Mouse (Mus musculus) CH12.LX (cell line): ENCODE data around the gene Agap3. TPM values are rescaled to one million over a fixed set of nuclear protein-coding genes. Genes with fewer than 3 reads are reported as not detected.

Experiments used
- DNase-seq: peaks from one replicate; pipeline ENCODE4 v3.0.0-alpha.2; 2013; ENCODE audit errors: extremely low read depth
- H3K27ac ChIP-seq: 2 replicates; pipeline ENCODE4 v1.5.1; 2012; ENCODE audit warnings: low read depth, mild to moderate bottlenecking, control low read depth, moderate library complexity; ENCODE audit not compliant: insufficient read depth
- H3K27me3 ChIP-seq: replicated peaks from 2 replicates; pipeline ENCODE3; 2012; ENCODE audit warnings: inconsistent platforms
- H3K36me3 ChIP-seq, 2 experiments: replicated peaks in 1 of 2; 2 replicates each; pipeline versions ENCODE3 to v1.6.1; 2012; ENCODE audit warnings: inconsistent platforms in 1 of 2, low read length in 1 of 2, mild to moderate bottlenecking in 1 of 2, mixed read lengths in 1 of 2, moderate library complexity in 1 of 2; ENCODE audit not compliant: control insufficient read depth in 1 of 2, insufficient read depth in 1 of 2
- H3K4me1 ChIP-seq, 2 experiments: 2 replicates each; pipeline ENCODE4 v1.6.1; 2012; ENCODE audit warnings: inconsistent platforms in 1 of 2, moderate library complexity in 1 of 2; ENCODE audit not compliant: insufficient read depth in 2 of 2, control insufficient read depth in 1 of 2
- H3K4me2 ChIP-seq: 2 replicates; pipeline ENCODE4 v1.6.1; 2012; ENCODE audit warnings: low read depth, mild to moderate bottlenecking, control low read depth; ENCODE audit not compliant: poor library complexity, insufficient read depth, severe bottlenecking
- H3K4me3 ChIP-seq, 3 experiments: fragments of 150-350 bp in 1 of 3; sonication (generic) in 1 of 3; replicated peaks in 1 of 3; 2 replicates each; pipeline versions ENCODE3 to v1.5.1; 2011 to 2012; ENCODE audit warnings: low read depth in 2 of 3, low read length in 2 of 3, mild to moderate bottlenecking in 2 of 3, moderate library complexity in 2 of 3, control low read depth in 1 of 3, improper control_type of control experiment in 1 of 3, inconsistent platforms in 1 of 3, mixed read lengths in 1 of 3; ENCODE audit not compliant: poor library complexity in 1 of 3
- H3K79me2 ChIP-seq: replicated peaks from 2 replicates; pipeline ENCODE4 v1.6.1; 2012; ENCODE audit warnings: mild to moderate bottlenecking, moderate library complexity; ENCODE audit not compliant: control insufficient read depth, poor library complexity, insufficient read depth, severe bottlenecking; ENCODE audit errors: extremely low read depth
- H3K9ac ChIP-seq: 2 replicates; pipeline ENCODE4 v1.6.1; 2012; ENCODE audit warnings: low read depth, mild to moderate bottlenecking, control low read depth, moderate library complexity; ENCODE audit not compliant: insufficient read depth
- H3K9me3 ChIP-seq: replicated peaks from 2 replicates; pipeline ENCODE3; 2012; ENCODE audit warnings: low read length, inconsistent platforms, mixed read lengths
- BHLHE40 ChIP-seq: IDR thresholded peaks from 2 replicates; pipeline ENCODE4 v1.6.1; 2011; ENCODE audit warnings: mild to moderate bottlenecking, low read depth, low read length, improper control_type of control experiment
- CTCF ChIP-seq, 2 experiments: IDR thresholded peaks in 1 of 2; conservative IDR thresholded peaks in 1 of 2; 2 replicates each; pipeline ENCODE4 v1.5.1; 2011 to 2012; ENCODE audit warnings: low read depth in 2 of 2, low read length in 2 of 2, improper control_type of control experiment in 1 of 2, inconsistent platforms in 1 of 2, mild to moderate bottlenecking in 1 of 2, moderate library complexity in 1 of 2
- ELF1 ChIP-seq: IDR thresholded peaks from 2 replicates; pipeline ENCODE4 v1.6.1; 2014; ENCODE audit warnings: low read depth, mild to moderate bottlenecking, inconsistent platforms, low read length, improper control_type of control experiment
- GABPA ChIP-seq: IDR thresholded peaks from 2 replicates; pipeline ENCODE4 v1.6.1; 2012; ENCODE audit warnings: low read depth, low read length, improper control_type of control experiment, inconsistent platforms; ENCODE audit not compliant: insufficient replicate concordance
- HCFC1 ChIP-seq: IDR thresholded peaks from 2 replicates; pipeline ENCODE4 v1.6.1; 2012; ENCODE audit warnings: low read depth, mild to moderate bottlenecking, inconsistent platforms, low read length, improper control_type of control experiment
- JUN ChIP-seq: IDR thresholded peaks from 2 replicates; pipeline ENCODE4 v1.6.1; 2011; ENCODE audit warnings: low read depth, mild to moderate bottlenecking, low read length, improper control_type of control experiment, moderate library complexity; ENCODE audit not compliant: insufficient read depth
- JUND ChIP-seq: conservative IDR thresholded peaks from 2 replicates; pipeline ENCODE4 v1.6.1; 2011; ENCODE audit warnings: low read depth, low read length, improper control_type of control experiment
- MAX ChIP-seq: IDR thresholded peaks from 2 replicates; pipeline ENCODE4 v1.6.1; 2011; ENCODE audit warnings: low read length, improper control_type of control experiment
- MAZ ChIP-seq: IDR thresholded peaks from 2 replicates; pipeline ENCODE4 v1.6.1; 2012; ENCODE audit warnings: low read depth, mild to moderate bottlenecking, inconsistent platforms, low read length, improper control_type of control experiment, moderate library complexity
- MEF2A ChIP-seq: IDR thresholded peaks from 2 replicates; pipeline ENCODE4 v1.6.1; 2014; ENCODE audit warnings: low read depth, mild to moderate bottlenecking, inconsistent platforms, low read length, improper control_type of control experiment, borderline replicate concordance
- MYC ChIP-seq: IDR thresholded peaks from 2 replicates; pipeline ENCODE4 v1.6.1; 2011; ENCODE audit warnings: low read depth, mild to moderate bottlenecking, improper control_type of control experiment, low read length
- NELFE ChIP-seq: IDR thresholded peaks from 2 replicates; pipeline ENCODE4 v1.6.1; 2011; ENCODE audit warnings: low read depth, low read length, improper control_type of control experiment
- NRF1 ChIP-seq: IDR thresholded peaks from 2 replicates; pipeline ENCODE4 v1.6.1; 2014; ENCODE audit warnings: low read depth, mild to moderate bottlenecking, inconsistent platforms, low read length, improper control_type of control experiment, moderate library complexity
- PAX5 ChIP-seq: IDR thresholded peaks from 2 replicates; pipeline ENCODE4 v1.6.1; 2012; ENCODE audit warnings: low read length, inconsistent platforms, mixed read lengths
- POLR2A ChIP-seq: IDR thresholded peaks from 2 replicates; pipeline ENCODE4 v1.6.1; 2011; ENCODE audit warnings: low read depth, mild to moderate bottlenecking, improper control_type of control experiment, low read length
- POLR2AphosphoS2 ChIP-seq: IDR thresholded peaks from 2 replicates; pipeline ENCODE4 v1.6.1; 2011; ENCODE audit warnings: low read depth, low read length, improper control_type of control experiment
- SIN3A ChIP-seq: IDR thresholded peaks from 2 replicates; pipeline ENCODE4 v1.6.1; 2012; ENCODE audit warnings: low read length, improper control_type of control experiment, inconsistent platforms
- SMC3 ChIP-seq: IDR thresholded peaks from 2 replicates; pipeline ENCODE4 v1.6.1; 2011; ENCODE audit warnings: low read depth, low read length, improper control_type of control experiment
- UBTF ChIP-seq: IDR thresholded peaks from 2 replicates; pipeline ENCODE4 v1.6.1; 2012; ENCODE audit warnings: low read depth, mild to moderate bottlenecking, inconsistent platforms, low read length, improper control_type of control experiment, moderate library complexity
- USF1 ChIP-seq: IDR thresholded peaks from 2 replicates; pipeline ENCODE4 v1.6.1; 2014; ENCODE audit warnings: low read depth, mild to moderate bottlenecking, inconsistent platforms, low read length, improper control_type of control experiment
- USF2 ChIP-seq: conservative IDR thresholded peaks from 2 replicates; pipeline ENCODE4 v1.6.1; 2011; ENCODE audit warnings: low read depth, low read length, improper control_type of control experiment
- ZC3H11A ChIP-seq: IDR thresholded peaks from 2 replicates; pipeline ENCODE4 v1.6.1; 2012; ENCODE audit warnings: low read depth, mild to moderate bottlenecking, inconsistent platforms, low read length, improper control_type of control experiment
- ZKSCAN1 ChIP-seq: IDR thresholded peaks from 2 replicates; pipeline ENCODE4 v1.6.1; 2012; ENCODE audit warnings: low read depth, inconsistent platforms, low read length, improper control_type of control experiment, borderline replicate concordance
- ZMIZ1 ChIP-seq: IDR thresholded peaks from 2 replicates; pipeline ENCODE4 v1.6.1; 2012; ENCODE audit warnings: low read depth, mild to moderate bottlenecking, inconsistent platforms, low read length, improper control_type of control experiment
- dilution Hi-C: fragments of 300-500 bp; cut with MboI; formaldehyde crosslinking; loops from 2 replicates; pipeline ENCODE4 v1.14.3; 2020; ENCODE audit warnings: low sequenced_read_pairs; ENCODE audit not compliant: extremely low pct_unique_long_range_greater_than_20kb, extremely low pct_ligation_motif_present
- in situ Hi-C: fragments of 300-500 bp; cut with MboI; formaldehyde crosslinking; loops from 3 replicates; pipeline ENCODE4 v1.14.3; 2019; ENCODE audit warnings: low sequenced_read_pairs, low pct_ligation_motif_present, low pct_unique_long_range_greater_than_20kb, mixed read lengths
- polyA plus RNA-seq: library from polyadenylated mRNA; unstranded; fragments of >175 nt; gene quantifications from 2 replicates; pipeline ENCODE4 v1.2.1, GENCODE M21; 2012; ENCODE audit warnings: low read depth; ENCODE audit not compliant: insufficient read length
- total RNA-seq, 2 experiments: library from RNA; depleted of rRNA; stranded (reverse); fragments of 300-350 nt in 1 of 2; fragments of >200 nt in 1 of 2; gene quantifications; 2 replicates each; pipeline ENCODE4 v1.2.3; 2012 to 2014

Gene Agap3
- total and polyA plus RNA-seq, 3 experiments, result 15.4 to 43.5 (median 38.0) TPM

DNA sequence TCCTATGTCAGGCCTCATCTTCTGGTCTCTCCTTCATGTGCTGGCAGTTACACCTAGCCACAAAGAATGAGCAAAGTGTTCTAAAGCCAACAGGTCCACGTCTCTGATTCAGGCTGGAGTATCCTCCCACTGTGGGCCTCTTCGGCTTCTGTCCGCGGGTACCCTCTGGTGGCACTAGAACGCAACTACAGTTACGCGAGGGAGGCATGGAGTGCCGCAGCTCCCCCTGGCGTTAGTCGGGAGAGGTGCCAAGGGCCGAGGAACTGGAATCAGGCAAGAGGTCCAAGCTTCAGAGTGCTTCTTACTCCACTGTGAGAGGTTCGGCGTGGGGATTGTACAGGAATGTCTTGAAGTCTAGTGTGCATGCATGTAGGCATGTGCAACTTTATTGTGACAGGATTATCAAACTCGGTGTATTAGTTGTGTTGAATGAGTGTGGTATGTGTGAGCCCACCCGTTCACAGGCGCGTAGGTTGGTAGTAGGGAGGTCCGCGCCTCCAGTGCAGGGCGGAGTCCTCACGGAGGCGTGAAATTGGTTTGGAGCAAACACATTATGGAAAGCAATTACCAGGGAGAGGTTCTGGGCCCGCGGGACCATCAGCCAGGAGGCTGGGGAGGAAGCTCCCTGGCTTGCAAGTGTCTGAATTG, 78.2 kb downstream of the Agap3 start (continued):
- TF ChIP-seq USF1 (no peak), HCFC1 (peak; percentile 45), ZC3H11A (no peak; the same call in 1 of the 2 replicates), MAX (no peak), SMC3 (peak; percentile 92), POLR2A (no peak), JUN (no peak), GABPA (no peak), MEF2A (peak; percentile 66; the same call in 1 of the 2 replicates), UBTF (no peak), JUND (no peak), ZKSCAN1 (no peak), POLR2AphosphoS2 (no peak), CTCF (conservative IDR thresholded peaks at IDR 0.05 in 1 of 2, IDR thresholded peaks at IDR 0.05 in 1 of 2; ENCODE audit: low read depth in 2 of 2, low read length in 2 of 2) (peak; percentile 99 to 100), BHLHE40 (no peak), ZMIZ1 (no peak), PAX5 (no peak), SIN3A (no peak), ELF1 (no peak; the same call in 1 of the 2 replicates)

DNA sequence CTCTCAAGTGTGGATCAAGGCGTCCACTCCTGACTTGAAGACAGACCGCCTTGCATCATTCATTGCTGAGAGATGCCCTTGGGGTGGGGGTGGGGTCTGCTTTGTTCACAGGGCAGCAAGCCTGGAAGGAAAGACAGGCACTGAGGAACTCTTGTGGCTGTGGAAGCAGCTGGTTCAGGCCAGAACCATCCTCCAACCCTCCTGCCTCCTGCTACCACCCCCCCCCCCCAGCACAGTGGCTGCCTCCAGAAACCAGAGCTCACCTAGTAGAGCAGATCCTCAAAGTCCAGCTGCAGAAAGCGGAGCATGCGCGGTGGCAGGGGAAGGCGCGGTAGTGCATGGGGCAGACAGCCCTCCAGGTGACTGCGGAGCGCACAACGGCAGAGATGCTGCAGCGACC, 81.4 kb downstream of the Agap3 start:
- Histone ChIP-seq H3K4me1 (peaks cover 7% of the 10 kb centered on the region in 2 experiments), H3K36me3 (no peaks in the 10 kb centered on the region), H3K9me3 (no peaks in the 10 kb centered on the region), H3K4me3 (no peak overlapping the region), H3K27ac (no peak overlapping the region), H3K4me2 (no peak overlapping the region), H3K9ac (no peak overlapping the region), H3K79me2 (no peaks in the 10 kb centered on the region), H3K27me3 (peaks cover 58% of the 10 kb centered on the region)
- no peak for DNase-seq
- in situ Hi-C loops, result loop anchor here (10.0 kb wide), 1 partner anchor 121 kb away; no protein-coding TSS in a partner anchor
- dilution Hi-C loops, result no loop called here
- TF ChIP-seq HCFC1, result no peak
- TF ChIP-seq ZKSCAN1, result no peak
- TF ChIP-seq GABPA, result no peak
- no peak for TF ChIP-seq PAX5
- TF ChIP-seq POLR2AphosphoS2, result no peak
- no peak for TF ChIP-seq USF1
- no peak for TF ChIP-seq MEF2A
- TF ChIP-seq MYC, result no peak
- TF ChIP-seq NELFE, result no peak
- TF ChIP-seq MAZ, result no peak
- TF ChIP-seq SIN3A, result no peak
- no peak for TF ChIP-seq ZMIZ1
- TF ChIP-seq MAX, result no peak
- TF ChIP-seq NRF1, result no peak
- TF ChIP-seq POLR2A, result no peak
- TF ChIP-seq CTCF (conservative IDR thresholded peaks at IDR 0.05 in 1 of 2, IDR thresholded peaks at IDR 0.05 in 1 of 2; ENCODE audit: low read depth in 2 of 2, low read length in 2 of 2), result no peak
- TF ChIP-seq USF2, result no peak
